Mouse (Mus musculus) MEL (cell line): ENCODE data around the gene Igll1.

ENCODE experiments used
- CTCF ChIP-seq, 3 experiments: IDR thresholded peaks in 2 of 3; conservative IDR thresholded peaks in 1 of 3; 2 replicates each; pipeline ENCODE4 v1.5.1; 2011 to 2012; ENCODE audit warnings: low read length in 3 of 3, low read depth in 2 of 3, mild to moderate bottlenecking in 2 of 3, improper control_type of control experiment in 1 of 3, inconsistent platforms in 1 of 3, mixed read lengths in 1 of 3, moderate library complexity in 1 of 3; ENCODE audit not compliant: control insufficient read depth in 1 of 3, insufficient read depth in 1 of 3, poor library complexity in 1 of 3, severe bottlenecking in 1 of 3
- MAZ ChIP-seq: IDR thresholded peaks from 2 replicates; pipeline ENCODE4 v1.6.1; 2012; ENCODE audit warnings: low read depth, mild to moderate bottlenecking, inconsistent platforms, low read length, improper control_type of control experiment
- TAL1 ChIP-seq: IDR thresholded peaks from 2 replicates; pipeline ENCODE4 v1.6.1; 2012; ENCODE audit warnings: mild to moderate bottlenecking, inconsistent platforms, low read length, moderate library complexity, mixed read lengths
- ZKSCAN1 ChIP-seq: IDR thresholded peaks from 2 replicates; pipeline ENCODE4 v1.6.1; 2012; ENCODE audit warnings: low read depth, mild to moderate bottlenecking, inconsistent platforms, low read length, improper control_type of control experiment, moderate library complexity

DNA sequence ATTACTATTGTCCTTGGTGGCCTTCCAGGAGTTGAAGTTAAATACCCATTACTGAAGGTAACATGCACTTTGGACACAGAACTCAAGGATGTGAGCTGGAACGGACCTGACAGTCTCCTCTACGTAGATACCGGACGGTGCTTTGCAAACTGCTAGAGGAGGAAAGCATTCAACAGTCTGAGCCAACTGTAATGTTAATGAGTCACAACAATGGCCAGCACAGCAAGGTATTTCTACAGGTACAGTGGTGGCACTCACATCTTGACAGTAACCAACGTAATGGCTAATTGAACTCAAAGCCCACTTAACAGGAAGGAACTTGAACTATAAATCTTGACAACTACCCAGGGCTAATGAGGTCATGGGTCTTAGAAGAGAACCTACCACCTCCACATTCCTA, 38.3 kb downstream of the Igll1 start:
- TF ChIP-seq TAL1 (no peak), MAZ (no peak), ZKSCAN1 (no peak), CTCF (IDR thresholded peaks at IDR 0.05 in 2 of 3, conservative IDR thresholded peaks at IDR 0.05 in 1 of 3; ENCODE audit: control insufficient read depth in 1 of 3, insufficient read depth in 1 of 3, low read depth in 2 of 3, low read length in 3 of 3, poor library complexity in 1 of 3, severe bottlenecking in 1 of 3) (no peak)
